Mouse (Mus musculus): Measurements from ENCODE around the gene Dnah5. TPM values are rescaled to one million over a fixed set of nuclear protein-coding genes. Genes with fewer than 3 reads are reported as not detected.
"Not testable (repeated sequence)": the region's sequence is repeated elsewhere in the genome, so short reads cannot be mapped to it uniquely, and the experiment has no call there.

Gene Dnah5
- total RNA-seq, 1 experiment from 2014 or later: not detected

- ATAC-seq (replicated peaks; ENCODE audit: low read depth, poor library complexity, severe bottlenecking): no peak
Observed at GRCm38 (mm10) chr15:28260250-28260649, 56.7 kb downstream of the Dnah5 start.

- ATAC-seq (replicated peaks; ENCODE audit: low read depth, poor library complexity, severe bottlenecking): peak; percentile 96
Observed at GRCm38 (mm10) chr15:28299438-28299837, 95.9 kb downstream of the Dnah5 start.

- ATAC-seq (replicated peaks; ENCODE audit: low read depth, poor library complexity, severe bottlenecking): no peak
Observed at GRCm38 (mm10) chr15:28307131-28307530, 103.6 kb downstream of the Dnah5 start.

DNA sequence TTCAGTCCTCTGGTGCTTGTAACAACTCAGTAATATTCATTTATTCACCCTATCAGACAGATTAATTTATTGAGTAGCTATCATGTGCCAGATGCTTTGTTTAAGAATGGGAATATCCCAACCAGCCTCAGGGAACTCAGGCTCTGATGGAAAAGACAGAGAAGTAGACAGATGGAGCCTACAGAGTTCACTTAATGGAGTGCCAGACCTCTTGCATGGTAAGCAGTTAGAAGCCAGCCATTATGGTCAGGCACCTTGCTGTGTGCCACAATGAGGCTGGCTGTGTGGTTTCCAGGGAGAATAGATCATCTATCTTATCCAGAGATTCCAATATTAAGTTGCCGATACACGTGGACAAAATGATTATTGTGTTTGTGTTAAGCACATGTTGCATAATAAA lies 104.3 kb downstream of the Dnah5 start:
- ATAC-seq (replicated peaks; ENCODE audit: low read depth, poor library complexity, severe bottlenecking): no peak

DNA sequence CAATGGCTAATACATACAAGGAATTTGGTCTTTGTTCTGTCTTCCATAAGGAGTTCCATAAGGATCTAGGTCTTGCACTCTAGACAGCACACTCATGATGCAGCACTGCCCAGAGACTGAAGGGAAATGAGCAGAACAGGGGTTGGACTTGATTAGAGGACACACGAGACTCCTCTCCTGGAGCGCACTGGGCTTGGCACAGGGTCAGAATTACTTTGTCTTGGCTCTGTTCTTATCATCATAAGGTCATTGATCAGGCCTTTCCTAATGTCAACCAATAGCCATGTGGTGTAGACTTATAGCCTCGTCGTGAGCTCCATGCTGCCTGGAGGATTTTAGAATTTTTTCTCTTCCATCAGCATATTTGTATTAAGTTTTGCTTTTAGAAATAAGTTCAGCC lies 107.0 kb downstream of the Dnah5 start:
- no peak for ATAC-seq (replicated peaks; ENCODE audit: low read depth, poor library complexity, severe bottlenecking)

DNA sequence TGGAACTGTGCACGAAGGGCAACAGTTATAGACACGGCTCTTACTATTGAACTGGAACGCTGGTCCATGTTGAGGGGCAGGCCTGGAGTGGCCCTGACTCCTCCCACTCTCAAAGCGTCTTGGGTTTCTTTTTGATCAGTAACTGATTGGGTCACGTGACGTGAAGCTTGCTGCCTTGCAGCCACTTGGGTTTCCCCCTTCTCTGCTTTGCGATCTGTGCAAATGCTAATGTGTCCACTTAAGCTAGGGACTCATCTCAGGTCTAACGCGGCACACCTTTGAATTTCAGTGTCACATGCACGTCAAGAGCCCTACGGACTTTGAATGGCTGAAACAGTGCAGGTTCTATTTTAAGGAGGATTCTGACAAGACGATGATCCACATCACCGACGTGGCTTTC lies 109.9 kb downstream of the Dnah5 start:
- no peak for ATAC-seq (replicated peaks; ENCODE audit: low read depth, poor library complexity, severe bottlenecking)

GRCm38 (mm10) chr15:28315812-28316528 lies 112.4 kb downstream of the Dnah5 start:
- peak; percentile 76 for ATAC-seq (replicated peaks; ENCODE audit: low read depth, poor library complexity, severe bottlenecking)

GRCm38 (mm10) chr15:28322533-28322932 lies 119.0 kb downstream of the Dnah5 start:
- ATAC-seq (replicated peaks; ENCODE audit: low read depth, poor library complexity, severe bottlenecking): no peak

DNA sequence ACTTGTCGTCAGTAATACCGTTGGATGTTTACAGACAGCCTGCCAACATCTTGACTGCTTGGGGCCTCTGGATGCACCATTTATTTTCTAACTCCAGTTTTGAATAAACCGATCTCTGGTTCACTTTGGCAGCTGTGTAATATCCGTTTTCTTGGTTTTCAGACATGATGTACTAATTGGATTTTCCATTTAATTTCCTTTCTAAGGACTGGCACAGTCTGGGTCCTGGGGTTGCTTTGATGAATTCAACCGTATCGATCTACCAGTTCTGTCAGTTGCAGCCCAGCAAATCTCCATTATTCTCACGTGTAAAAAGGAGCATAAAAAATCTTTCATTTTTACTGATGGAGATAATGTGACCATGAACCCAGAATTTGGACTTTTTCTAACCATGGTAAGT lies 123.4 kb downstream of the Dnah5 start:
- ATAC-seq (replicated peaks; ENCODE audit: low read depth, poor library complexity, severe bottlenecking): no peak

DNA sequence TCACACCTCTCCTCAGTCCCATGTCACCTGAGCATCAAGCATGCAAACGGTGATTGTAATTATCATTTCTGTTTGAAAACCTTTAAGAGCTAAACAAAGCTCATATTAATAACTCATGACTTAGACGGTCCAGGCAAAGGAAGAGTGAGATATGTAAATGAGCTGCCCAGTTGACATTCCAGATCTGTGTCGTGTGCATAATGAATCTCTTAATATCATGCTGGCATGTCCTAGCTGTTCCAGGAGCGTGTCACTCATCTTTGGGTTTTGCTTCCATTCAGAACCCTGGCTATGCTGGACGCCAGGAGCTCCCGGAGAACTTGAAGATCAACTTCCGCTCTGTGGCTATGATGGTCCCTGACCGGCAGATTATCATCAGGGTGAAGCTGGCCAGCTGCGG lies 123.9 kb downstream of the Dnah5 start:
- ATAC-seq (replicated peaks; ENCODE audit: low read depth, poor library complexity, severe bottlenecking): no peak

- no peak for ATAC-seq (replicated peaks; ENCODE audit: low read depth, poor library complexity, severe bottlenecking)
Observed at GRCm38 (mm10) chr15:28341151-28341550, 137.6 kb downstream of the Dnah5 start.

DNA sequence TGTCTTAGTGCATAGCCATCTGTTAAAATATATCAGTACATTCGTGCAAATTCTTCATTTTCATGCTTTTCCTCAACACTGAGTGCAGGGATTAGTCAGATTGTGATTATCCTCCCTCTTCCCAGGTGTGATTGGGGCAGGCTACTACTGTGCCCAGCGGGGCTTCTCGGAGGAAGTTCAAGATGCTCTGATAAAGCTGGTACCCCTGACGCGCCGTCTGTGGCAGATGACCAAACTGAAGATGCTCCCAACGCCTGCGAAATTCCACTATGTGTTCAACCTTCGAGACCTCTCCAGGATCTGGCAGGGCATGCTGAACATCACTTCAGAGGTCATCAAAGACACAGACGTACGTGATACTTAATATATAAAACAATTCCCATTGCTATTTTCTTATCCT lies 164.0 kb downstream of the Dnah5 start:
- no peak for ATAC-seq (replicated peaks; ENCODE audit: low read depth, poor library complexity, severe bottlenecking)

DNA sequence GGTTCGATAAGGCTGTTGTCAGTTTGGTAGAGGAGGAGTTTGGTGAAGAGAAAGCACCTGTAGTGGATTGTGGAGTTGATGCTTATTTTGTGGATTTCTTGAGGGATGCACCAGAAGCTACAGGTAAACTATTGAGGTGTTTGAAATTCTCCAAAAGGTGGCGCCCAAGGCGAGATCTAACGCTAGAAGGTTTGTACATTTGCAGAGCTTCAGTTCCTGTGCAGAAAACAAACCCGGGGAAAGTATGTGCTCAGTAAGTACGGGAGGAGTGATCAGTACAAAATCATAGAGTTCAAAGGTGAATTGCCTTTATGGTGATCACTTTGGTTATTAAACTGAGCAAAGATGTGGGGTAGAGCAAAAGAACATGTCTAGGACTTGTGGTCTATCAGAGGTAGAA lies 166.9 kb downstream of the Dnah5 start:
- ATAC-seq (replicated peaks; ENCODE audit: low read depth, poor library complexity, severe bottlenecking): no peak

DNA sequence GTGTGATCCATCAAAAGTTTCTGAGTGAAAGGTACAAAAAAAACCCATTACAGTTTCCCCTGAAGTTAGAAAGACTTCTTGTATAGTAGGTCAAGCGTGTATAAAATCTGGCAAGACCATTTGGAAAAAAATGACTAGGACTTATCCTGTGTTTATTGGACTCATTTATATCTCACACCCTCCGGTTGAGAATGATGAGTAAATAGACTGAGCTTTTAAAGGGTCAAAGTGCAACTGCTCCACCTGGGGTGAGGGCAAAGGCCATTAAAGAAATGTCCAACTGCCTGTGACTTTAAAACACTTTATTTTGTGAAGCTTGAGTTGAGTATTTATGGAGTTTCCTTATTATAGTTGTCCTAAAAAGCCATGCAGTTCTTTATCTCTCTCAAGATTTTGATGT lies 168.0 kb downstream of the Dnah5 start:
- no peak for ATAC-seq (replicated peaks; ENCODE audit: low read depth, poor library complexity, severe bottlenecking)

DNA sequence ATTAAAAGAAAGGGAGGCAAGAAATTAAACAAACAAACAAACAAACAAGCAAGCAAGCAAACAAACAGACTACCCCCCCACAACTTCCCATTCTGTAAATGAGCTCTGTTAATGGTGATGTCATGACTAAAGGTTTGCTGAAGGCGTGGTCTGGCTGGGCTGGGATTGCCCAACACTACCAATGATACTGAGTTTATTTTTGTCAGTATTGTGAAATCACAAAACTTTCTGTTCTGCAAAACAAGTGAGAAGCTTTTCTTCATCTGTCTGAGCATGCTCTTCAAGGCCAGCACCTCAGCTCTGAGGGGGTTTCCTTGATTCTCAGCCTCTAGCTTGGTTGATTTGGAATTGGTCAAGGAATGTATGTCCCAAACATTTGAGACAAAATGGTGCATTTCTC lies 170.8 kb downstream of the Dnah5 start:
- ATAC-seq (replicated peaks; ENCODE audit: low read depth, poor library complexity, severe bottlenecking): peak; percentile 99

GRCm38 (mm10) chr15:28380909-28381308 lies 177.4 kb downstream of the Dnah5 start:
- no peak for ATAC-seq (replicated peaks; ENCODE audit: low read depth, poor library complexity, severe bottlenecking)

GRCm38 (mm10) chr15:28393723-28394122 lies 190.2 kb downstream of the Dnah5 start:
- not testable (repeated sequence) for ATAC-seq (replicated peaks; ENCODE audit: low read depth, poor library complexity, severe bottlenecking)

DNA sequence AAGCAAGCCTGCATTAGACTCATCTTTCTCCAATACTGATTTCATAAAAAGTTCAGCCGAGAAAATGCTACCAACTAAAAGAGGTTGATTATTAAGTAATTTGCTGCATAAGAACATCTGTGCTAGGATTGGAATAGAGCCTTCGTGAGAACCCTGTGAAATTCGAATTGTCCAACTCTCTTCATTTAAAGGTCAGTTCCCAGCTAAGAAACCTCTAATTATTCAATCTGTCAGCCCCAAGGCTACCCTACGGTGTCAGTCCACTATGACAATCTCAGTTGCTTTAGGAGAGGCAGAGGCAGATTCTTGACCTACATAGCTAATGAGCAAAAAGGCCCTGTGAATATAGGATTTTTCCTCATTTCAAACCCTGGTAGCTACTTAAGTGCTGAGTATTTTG lies 191.9 kb downstream of the Dnah5 start:
- ATAC-seq (replicated peaks; ENCODE audit: low read depth, poor library complexity, severe bottlenecking): no peak

DNA sequence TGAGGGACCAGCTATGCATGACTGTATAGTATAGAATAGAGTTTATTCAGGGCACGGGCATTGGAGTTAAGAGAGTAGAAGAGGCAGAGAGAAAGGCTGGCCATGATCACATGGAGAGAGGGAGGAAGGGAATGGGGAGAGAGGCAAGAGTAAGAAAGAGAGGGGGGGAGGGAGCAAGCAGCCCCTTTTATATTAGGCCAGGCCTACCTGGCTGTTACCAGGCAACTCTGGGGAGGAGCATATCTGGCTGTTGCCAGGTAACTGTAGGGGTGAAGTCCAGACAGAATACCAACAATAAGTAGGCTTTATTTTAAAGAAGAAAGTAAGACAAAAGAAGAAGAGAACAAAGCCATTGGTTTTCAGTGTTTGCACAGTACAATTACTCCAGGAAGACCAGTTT lies 194.9 kb downstream of the Dnah5 start:
- ATAC-seq (replicated peaks; ENCODE audit: low read depth, poor library complexity, severe bottlenecking): no peak

GRCm38 (mm10) chr15:28399258-28399657 lies 195.7 kb downstream of the Dnah5 start:
- ATAC-seq (replicated peaks; ENCODE audit: low read depth, poor library complexity, severe bottlenecking): no peak

GRCm38 (mm10) chr15:28404630-28405029 lies 201.1 kb downstream of the Dnah5 start:
- ATAC-seq (replicated peaks; ENCODE audit: low read depth, poor library complexity, severe bottlenecking): no peak

DNA sequence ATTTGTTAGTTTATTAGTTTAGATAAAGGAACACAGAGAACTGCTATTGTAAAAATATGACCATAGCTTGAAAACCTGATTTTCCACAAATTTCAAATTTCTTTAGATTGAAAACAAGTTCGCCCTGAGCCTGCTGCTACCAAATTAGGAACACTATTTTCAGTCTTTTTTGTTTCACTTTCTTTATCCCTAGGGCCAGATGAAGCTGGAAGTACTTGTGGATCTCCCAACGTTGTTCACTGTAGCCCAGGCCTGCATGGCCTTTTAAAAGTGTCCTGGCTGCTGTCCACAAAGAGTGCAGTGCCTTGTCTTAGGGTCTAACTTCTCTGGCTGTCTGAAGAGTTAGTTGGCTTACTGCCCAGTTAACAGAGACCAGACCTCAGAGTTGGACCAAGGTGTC lies 201.6 kb downstream of the Dnah5 start:
- ATAC-seq (replicated peaks; ENCODE audit: low read depth, poor library complexity, severe bottlenecking): no peak

Data from common myeloid progenitor, adult 5-6 weeks (primary cell).